Mouse (Mus musculus) cerebellum, postnatal 10 days (tissue): Measurements from ENCODE around the gene Ptgis.
"Not testable (repeated sequence)": the region's sequence is repeated elsewhere in the genome, so short reads cannot be mapped to it uniquely, and the experiment has no call there.

ENCODE experiments used
- DNase-seq, 2 experiments: peaks; one replicate each; pipeline ENCODE4 v3.0.0; 2021; ENCODE audit warnings: mixed read lengths in 2 of 2

The Ptgis gene

DNA sequence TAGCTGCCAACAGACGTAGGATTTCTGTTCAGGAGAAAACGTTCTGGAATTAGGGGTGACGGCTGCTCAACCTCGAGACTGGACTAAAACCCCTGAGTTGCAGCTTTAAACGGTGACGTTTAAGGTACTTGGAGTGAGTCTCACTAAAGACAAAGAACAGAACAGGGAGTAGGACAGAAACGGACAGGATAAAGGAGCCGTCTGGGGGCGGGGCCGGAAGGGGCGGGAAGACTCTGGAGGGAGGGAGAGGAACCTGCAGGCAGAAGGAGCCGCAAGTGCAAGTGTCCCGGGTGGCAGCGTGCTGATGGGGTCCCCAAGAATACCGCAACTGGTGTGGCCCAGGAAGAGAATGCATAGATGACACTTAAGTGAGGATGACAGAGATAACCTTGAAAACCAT lies 9.8 kb downstream of the Ptgis start:
- peak in 1 of 2 experiments; percentile 29 for DNase-seq

DNA sequence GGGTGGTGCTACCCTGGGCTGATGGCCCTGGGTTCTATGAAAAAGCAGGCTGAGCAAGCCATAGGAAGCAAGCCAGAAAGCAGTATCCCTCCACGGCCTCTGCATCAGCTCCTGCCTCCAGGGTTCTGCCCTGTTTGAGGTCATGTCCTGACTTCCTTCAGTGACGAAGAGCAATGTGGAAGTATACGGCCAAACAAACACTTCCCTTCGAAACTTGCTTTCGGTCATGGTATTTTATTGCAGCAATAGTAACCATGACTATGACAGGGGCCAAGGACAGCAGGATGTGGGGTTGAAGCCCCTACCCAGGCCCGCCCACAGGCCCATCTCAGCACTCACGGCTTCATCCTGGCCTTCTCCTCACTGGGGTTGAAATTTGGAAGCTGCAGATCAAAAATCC lies 15.5 kb downstream of the Ptgis start:
- no peak for DNase-seq

DNA sequence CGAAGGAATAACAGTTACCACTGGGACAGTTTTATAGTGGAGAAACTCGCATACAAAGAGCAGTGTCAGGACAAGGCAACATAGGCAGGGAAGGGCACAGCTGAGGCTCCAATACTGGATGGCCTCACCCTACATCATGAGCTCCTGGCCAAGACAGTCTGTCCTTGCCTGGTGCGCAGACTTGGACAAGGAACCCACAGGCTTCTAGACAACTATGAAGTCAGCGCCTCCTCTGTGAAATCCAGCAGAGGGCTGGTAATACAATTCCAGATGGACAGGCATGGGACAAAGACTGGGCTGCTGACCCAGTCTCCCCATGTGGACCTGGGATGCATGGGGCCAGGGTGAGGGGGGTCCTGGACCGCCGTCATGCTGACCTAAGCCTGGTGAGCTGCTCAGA lies 16.2 kb downstream of the Ptgis start:
- no peak for DNase-seq

DNA sequence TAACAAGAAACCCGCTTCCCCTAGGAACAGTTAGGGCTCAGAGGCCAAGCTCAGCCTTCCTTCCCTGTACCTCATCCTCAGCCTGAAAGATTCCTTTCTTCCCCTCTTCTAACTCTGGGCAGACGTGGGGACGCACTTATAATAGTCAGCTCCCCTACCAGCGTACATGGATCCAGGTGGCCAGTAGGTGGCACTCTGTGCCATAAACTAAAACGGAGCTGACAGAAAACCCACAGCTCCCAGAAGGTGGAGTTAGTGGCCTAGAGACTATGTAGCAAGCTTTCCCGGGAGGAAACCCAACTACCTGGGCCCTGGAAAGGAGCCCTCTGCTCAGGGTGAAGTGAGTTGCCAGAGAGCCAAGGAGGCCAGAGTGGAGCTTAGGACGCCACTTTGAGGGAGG lies 18.3 kb downstream of the Ptgis start:
- DNase-seq, result peak; percentile 89 to 90

DNA sequence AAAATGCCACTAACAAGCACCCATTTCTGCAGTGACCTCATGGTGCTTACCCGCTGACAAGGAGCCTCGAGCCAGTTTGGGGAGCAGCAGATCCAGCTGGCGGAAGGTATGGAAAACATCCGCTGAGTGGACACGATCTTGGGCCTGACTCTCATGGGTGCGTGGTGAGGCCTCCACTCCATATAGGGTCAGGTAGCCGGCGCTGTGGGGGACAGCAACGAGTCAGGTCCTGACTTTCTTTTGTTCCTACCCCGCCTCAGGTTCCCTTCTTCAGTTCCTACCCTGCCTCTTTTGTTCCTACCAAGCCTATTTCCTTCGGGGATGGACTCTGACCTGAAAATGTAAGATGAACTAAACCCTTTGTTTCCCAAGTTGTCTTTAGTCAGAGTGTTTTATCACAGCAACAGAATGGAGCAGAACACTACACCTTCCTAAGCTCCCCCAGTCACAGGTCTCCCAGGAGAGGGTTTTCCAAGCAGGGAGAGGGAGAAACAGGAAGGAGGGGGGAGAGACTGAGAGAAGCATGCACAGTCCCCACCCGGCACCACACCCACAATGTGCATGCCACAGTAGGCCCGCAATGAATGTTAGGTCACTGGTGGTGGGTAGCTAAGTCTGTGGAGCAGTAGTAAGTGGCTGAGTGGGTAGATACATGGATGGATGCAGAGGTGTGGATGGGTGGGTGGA lies 19.1 kb downstream of the Ptgis start:
- DNase-seq, result no peak

DNA sequence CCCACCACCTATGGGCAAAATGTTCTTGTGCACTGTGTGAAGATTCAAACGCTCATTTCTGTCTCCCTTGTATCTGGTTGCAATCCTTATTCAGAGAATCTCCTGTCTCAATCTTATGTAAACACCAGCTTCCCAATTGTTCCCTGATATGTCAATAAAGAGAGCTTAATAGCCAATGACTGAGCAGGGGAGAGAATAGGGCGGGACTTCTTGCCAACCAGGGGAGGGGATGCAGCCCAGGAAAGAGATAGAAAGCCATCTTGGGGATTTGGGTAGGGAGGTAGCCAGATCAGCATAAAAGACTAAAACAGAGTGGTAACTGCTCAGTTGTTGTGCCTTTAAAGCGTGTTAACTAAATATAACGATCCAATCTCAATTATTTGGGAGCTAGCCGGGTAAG lies 19.7 kb downstream of the Ptgis start:
- DNase-seq, result no peak

DNA sequence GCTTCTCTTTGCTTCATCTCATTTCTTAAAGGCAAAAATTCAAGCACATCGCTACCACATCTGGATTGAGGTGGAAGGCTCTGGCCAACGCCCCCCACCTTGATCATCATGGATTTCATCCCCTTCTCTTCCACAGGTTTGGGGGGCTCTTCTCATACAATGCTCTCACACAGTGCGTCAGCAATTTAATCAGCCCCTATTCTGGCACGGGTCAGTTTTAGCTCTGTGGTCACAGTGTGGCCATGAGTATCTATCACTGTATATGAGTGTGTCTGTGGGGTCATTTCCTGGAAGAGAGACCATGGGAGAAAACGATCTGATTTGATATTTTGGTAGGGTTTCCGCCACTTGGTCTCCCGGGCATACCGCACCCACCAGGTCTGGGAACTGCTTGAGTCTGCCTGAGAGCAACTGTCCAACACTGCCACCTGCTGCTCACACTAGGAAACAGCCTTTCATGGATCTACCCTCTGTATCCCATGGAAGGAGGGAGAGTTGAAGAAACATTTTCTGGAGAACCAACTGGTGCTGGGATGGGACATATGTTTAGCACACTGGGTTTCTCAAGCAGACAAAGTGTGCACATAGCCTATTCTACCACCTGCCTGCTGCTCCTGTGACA lies 21.1 kb downstream of the Ptgis start:
- peak; percentile 94 for DNase-seq

DNA sequence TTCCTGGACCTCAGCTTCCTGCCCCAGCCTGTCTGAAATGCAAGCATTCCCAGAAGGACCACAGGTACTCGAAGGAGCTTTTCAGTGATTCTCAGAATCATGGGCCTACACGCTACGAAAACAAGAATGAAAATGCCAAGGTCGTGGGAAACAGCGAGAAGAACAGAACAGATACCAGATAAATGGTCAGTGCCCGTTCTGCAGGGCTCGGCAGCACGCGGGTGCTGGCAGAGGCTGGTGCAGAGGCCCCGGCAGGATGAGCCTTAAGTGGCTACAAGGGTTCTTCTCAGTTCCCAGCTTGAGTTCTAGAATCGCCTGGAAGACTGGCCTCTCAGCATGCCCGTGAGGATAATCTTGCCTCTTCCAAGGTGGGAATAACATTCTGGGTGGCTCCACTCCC lies 26.7 kb downstream of the Ptgis start:
- DNase-seq, result no peak

DNA sequence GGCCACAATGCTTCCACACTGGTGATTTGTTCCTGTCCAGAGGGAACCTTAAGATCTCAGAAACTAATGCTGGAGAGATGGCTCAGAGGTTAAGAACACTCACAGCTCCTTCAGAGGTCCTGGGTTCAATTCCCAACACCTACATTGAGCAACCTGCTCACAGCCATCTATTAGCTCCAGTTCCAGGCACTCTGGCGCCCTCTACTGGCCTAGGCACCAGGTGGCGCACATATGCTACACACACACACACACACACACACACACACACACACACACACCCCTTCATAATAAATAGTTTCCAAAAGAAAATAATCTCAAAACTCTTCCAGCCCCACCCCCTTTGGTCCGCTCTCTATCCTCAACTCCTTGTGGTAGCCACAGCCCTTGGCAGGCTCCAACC lies 27.3 kb downstream of the Ptgis start:
- peak; percentile 56 to 62 for DNase-seq

DNA sequence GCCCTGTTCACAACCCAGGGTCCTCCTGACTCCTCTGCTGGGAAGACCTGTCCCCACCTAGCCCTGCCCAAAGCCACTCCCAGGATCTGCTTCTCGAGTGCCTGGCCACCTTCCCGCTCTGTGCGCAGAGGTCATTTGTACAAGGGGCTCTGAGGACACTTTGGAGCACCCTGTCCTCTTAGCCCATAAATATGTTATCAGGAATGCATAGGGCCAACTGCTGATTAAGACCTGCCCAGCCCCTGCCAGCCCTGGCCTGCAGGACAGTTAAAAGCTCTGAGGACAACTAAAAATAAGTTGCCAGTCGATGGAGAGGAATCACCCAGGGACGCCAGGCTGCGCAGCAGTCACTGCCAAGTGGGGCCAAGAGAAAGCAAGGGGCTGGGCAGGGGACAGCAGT lies 27.9 kb downstream of the Ptgis start:
- DNase-seq, result no peak

DNA sequence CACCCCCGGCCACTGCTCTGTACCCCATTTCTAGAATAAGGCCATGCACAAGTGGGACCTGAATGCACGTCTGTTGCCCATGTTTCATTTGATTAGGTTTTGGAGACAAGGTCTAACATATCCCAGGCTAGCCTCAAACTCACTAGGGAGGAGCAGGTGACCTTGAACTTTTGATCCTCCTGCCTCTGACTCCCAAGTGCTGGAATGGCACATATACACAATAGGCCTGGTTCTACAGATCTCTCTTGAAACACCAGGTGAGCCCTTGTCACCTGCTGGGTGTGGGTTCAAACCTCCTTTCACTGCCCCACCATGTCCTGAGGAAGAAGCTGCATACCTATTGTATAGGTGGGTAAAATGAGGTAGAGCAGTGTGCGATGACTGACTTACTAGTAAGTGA lies 28.3 kb downstream of the Ptgis start:
- no peak for DNase-seq

DNA sequence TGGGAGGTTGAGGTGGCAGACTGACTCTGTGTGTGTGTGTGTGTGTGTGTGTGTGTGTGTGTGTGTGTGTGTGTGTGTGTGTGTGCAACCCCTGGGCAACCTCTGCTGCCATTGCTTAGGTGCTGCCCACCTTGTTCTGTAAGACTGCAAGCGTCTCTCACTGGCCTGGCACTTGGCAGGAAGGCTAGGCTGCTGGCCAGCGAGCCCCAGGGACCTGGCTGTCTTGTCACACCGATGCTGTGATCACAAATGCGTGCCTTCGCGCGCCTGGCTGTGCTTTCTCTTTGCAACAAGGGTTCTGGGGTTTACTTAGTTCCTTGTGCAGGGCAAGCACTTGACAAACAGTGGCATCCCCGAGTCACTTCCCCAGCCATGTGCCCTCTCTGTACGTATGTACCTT lies 30.5 kb downstream of the Ptgis start:
- DNase-seq, result peak; percentile 93 to 95

DNA sequence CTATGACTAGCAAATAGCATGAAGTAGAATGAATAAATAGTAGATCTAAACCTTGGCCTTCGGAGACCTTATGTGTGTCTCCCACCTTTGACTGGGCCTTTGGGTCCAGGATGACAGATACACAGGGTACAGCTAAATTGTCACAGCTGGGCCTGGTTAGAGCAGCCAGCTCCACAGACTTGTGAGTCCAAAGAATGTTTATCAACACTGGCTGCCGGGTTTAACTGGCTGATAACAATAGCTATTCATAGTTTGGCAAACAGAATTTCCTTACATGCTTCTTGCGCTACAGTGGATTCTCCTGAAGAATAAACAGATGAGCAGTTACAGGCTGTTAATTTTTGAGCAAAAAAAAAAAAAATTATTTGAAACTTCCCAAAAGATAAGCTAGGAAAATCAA lies 31.4 kb downstream of the Ptgis start:
- no peak for DNase-seq

DNA sequence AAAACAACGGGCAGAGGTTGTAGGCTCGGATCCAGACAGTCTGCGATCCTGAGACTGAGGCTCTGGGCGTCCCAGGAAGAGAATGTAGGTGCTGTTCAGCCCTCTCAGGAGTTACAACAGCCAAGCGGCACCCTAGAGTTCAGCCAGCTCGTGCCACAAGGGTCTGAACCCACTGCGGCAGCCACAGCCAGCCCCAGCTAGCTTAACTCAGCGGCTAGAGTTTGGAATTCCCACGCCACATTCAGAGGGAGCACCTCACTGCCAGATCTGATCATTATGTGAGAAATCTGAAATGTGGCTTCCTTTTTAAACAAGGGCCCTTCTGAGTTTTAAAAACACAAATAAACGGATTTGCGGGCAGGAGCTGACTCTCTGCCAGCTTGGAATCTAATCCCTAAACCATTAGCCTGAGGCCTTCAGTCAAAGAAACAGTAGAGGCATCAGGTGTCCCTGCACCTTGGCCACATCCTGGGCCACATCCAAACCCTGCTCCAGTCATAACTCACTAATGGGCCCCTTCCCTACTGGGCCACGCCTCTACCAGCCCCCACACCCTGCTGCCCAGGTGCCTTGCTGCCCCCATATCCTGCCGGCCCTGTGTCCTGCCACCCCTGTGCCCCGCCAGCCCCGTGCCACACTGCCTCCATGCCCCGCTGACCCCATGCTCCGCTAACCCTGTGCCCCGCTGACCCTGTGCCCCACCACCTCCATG lies 34.3 kb downstream of the Ptgis start:
- DNase-seq, result no peak

DNA sequence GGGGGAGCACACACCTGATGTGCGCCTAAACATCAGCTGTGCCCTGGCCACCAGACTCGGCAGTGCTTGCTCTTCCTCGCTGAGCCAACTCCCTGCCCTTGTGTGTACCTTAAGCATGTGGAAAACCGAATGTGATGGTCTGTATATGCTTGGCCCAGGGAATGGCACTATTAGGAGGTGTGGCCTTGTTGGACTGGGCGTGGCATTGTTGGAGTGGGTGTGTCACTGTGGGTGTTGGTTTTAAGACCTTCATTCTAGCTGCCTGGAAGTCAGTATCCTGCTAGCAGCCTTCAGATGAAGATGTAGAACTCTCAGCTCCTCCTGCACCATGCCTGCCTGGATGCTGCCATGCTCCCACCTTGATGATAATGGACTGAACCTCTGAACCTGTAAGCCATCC lies 35.7 kb downstream of the Ptgis start:
- DNase-seq, result not testable (repeated sequence)

DNA sequence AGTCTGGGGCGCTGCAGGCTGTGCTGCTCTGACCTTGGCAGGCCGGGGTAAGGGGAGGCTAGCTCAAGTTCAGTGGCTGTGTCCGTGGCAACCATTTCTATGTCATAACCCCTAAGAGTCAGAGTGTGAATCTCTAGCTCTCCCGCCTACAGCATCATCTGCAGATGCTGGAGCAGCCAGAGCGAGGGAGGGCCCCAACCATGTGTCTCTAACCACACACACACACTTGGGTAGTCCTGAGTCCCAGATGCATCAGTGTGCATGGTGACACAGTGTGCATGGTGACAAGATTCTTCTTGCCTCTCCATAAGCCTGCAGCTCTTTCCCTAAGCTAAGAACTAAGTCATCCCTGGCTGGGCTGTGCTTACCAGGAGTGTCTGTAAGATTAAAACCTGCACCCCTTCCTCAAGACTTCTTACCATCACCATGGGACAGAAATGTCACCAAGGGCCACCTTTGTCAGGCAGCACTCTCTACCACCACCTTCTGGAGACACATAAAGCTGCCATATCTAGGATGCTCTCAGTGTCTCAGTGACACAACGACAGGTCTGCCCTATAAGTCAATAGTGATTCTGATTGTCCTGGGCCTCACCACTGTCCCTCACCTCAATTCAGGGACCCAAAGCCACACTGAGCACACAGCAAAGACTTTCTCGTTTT lies 36.8 kb downstream of the Ptgis start:
- no peak for DNase-seq

DNA sequence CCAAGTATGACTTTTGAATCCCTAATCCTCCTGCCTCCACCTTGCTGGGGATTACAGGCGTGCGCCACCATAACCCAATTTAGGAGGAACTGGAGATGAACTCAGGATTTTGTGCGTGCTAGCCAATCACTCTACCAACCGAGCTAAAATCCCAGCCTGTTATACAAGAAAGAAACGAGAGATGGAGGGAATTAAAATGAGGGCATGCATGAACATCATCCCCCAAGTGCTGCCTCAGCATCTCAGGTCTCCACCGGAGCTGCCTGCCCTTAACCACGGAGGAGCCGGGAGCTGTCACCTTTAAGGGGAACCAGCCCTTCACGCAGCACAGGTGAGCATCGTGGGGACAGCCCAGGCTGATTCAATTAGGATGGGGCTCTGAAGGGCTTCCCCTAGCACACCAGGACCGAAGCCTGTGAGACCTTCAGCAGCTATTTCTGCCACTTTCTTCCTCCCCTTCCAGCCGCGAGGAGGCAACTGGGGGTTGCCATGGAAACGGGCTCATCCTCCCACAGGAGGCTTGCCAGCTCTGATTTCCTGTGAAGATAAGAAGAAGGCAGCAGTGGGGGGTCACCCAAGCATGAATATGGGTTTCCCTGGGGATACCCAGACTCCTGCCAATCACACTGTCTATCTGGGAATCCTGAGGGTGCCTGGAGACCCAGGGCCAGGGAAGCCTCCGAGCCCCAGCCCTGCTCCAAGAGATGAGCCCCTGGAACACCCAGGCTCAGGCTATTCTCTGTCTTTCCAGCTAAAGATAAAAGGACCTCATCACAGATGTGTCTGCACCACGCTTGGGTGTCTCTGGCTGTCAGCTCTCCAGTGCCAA lies 38.7 kb downstream of the Ptgis start:
- peak; percentile 71 to 73 for DNase-seq

DNA sequence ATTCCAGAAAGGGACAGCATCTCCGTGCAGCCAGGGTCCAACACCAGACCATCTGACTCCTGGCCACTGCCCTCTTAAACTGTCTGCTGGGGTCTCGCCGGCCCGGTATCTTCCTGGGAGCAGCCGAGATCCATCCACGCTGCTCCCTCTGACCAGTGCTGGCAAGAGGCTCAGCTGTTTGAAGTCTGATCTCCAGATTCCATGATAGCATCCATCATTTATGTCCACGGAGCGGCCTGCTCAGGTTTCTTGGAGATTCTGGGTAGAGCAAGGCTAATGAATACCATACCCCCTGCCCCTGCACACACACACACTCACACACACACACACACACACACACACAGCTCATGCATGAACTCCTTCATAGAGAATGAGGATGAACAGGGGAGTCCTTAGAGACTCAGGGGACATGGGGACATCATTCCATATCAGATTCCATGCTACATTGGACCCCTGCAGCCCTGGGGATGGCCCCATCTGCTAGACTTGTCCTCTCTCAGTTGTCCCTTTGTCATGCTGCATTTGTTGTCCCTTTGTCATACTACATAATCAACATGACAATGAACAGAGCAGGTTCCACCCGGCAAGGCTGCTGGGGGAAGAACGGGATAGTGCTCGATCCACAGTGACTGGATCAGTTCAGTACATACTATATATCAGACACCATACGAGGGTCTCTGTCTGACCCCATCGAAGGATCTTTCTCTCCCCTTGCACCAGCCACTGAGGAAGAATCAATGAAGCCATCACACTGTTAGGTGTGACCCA lies 41.6 kb downstream of the Ptgis start:
- DNase-seq, result no peak

DNA sequence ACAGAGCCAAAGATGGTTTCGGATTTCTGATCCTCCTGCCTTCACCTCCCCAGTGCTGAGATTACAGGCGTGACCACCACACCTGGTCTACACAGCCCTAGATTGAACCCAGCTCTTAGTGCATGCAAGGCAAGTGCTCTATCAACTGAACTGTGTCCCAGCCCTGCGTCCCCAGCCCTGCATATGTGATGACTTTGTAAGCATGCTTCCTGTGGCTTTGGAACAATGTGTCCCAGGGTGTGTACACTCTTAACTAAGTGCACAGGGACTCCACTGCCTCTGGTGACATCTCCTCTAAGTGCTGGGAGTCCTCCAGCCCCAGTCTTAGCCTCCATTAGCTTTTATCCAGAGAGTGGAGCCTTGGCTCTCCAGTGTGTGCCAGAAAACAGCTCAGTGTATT lies 47.0 kb downstream of the Ptgis start:
- no peak for DNase-seq

DNA sequence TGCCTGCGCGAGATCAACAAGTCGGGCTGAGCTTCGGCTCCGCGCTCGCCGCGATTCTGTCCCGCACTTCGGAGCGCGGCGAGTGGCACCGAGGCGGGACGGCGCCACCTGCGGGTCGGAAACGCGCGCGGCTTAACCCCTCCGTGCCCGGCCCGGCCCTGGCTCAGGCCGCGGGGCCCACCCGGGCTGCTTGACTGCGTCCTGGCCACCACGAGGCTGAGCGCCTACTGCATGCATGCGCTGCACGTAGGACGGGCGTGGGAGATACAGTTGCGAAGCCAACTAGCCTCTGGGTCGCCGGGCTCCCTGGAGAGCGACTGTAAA lies 50.4 kb downstream of the Ptgis start, which contains the start of gene Kcnb1:
Kcnb1 (minus strand) TSS at position 80 of the 324 bp plus-strand sequence.
- peak; percentile 81 to 85 for DNase-seq

DNA sequence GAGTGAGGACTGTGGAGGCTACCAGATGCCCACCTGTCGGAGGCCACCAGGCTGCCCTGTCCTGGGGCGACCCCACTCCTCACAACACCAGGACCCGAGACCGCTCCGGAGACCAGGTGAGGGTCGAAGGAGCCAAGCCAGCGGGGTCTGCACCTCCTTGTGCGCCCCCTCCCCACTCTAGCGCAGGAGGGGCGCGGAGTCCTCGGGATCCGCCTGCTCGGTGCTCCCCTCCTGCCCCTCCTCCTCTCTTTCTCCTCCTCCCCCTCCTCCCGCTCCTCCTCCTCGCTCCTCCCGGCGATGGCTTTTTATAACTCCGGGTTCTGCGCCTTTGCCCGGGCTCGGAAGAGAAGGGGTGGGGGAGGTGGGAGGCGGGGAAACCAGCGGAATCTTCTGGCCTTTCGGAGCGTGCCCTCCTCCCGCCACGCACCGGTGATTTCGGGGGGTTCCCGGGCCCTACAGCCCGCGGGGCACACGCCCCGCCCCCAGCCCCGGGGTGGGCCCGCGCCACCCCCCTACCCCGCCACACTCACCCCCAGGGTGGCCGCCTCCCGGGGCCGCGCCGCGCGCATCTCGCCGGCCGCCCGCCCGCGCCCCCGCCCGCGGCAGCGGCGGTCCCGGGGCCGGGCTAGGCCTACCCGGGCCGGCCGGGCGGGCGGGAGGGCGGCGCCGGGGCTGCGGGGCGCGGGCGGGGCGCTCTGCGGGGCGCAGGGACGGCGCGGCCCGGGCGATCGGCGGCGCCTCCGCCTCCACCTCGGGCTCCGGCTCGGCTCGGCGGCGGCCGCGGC lies 50.9 kb downstream of the Ptgis start:
- peak; percentile 35 to 51 for DNase-seq
